Mouse (Mus musculus): ENCODE measurements at regions not wholly inside any gene's neighbourhood (a gene's known extent, or its start where the extent isn't known, plus 50 kb on each side); places are given as distances from the start of the nearest gene placed in this dataset.

DNA sequence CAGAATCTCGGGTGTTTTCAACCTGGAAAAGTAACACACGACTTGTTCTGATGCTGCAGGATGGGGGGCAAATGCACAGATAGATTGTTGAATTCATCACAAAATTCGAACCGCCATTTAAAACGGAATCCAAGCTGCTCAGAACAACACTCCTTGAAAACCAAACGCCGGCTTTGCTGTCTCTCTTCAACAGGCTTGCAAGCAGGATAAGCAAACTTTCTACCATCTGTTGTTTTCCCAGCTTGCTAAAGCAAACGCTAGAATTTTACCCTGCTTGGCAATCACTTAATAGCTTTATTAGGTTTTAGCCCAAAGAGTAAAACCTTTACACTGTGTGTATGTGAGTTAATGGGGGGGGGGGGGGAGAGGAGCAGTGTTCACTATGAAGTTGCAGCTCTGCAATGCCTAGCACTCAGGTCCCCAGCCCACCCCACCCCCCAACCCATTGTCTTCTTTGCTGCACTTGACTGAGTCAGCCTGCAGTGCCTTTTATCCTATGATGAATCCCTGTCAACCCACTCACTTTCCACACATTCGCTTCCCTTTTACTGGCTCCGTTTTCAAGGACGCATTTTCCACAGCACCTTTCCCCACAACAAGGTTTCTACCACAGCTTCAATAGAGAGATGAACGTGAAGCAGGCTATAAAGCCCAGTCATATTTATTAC is 190.1 kb upstream of the Fat1 start:
- WGBS: 73% methylated on average over 12 of the region's 12 CpGs

DNA sequence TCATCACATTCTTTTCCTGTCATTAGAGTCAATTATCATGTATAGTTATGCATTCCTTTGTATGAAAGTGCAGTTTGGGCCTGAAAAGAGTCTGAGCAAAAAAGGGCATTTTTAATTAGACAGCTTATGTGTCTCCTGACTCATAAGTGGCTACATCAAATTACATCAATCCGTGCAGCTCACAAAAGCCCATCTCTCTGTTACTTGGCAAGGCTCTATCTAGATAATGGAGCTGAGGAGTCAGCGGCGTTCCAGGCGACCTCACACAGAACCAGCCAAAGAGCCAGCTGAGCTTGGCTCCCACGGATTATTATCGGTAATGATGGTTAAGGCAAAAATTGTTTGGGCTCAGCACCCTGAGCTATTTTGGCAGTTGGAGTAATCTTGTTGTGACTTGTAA is 176.5 kb upstream of the Fat1 start:
- Histone ChIP-seq H3K9ac (ENCODE audit: low read length) (no peak overlapping the region), H3K27me3 (ENCODE audit: control insufficient read depth, insufficient read depth, low read depth, low read length) (no peaks in the 10 kb centered on the region), H3K4me1 (replicated peaks; ENCODE audit: control insufficient read depth, insufficient read depth, low read length) (no peaks in the 10 kb centered on the region), H3K36me3 (ENCODE audit: control insufficient read depth, insufficient read depth, low read length) (no peaks in the 10 kb centered on the region), H3K27ac (ENCODE audit: low read length) (no peak overlapping the region), H3K4me3 (ENCODE audit: low read length) (no peak overlapping the region), H3K4me2 (ENCODE audit: low read depth, low read length) (no peak overlapping the region), H3K9me3 (ENCODE audit: control insufficient read depth, low read length) (no peaks in the 10 kb centered on the region)
- 50% methylated on average over 6 of the region's 6 CpGs for WGBS
- no peak for ATAC-seq (ENCODE audit: low read depth)

More for the DNA sequence above, 190.1 kb upstream of the Fat1 start:
- H3K36me3 ChIP-seq (ENCODE audit: control insufficient read depth, insufficient read depth, low read length): no peaks in the 10 kb centered on the region
- H3K4me3 ChIP-seq (ENCODE audit: low read length): no peak overlapping the region
- no peak overlapping the region for H3K4me2 ChIP-seq (ENCODE audit: low read depth, low read length)
- ATAC-seq (ENCODE audit: low read depth): no peak
- no peak overlapping the region for H3K9ac ChIP-seq (ENCODE audit: low read length)
- no peak overlapping the region for H3K27ac ChIP-seq (ENCODE audit: low read length)
- no peaks in the 10 kb centered on the region for H3K9me3 ChIP-seq (ENCODE audit: control insufficient read depth, low read length)
- H3K27me3 ChIP-seq (ENCODE audit: control insufficient read depth, insufficient read depth, low read depth, low read length): no peaks in the 10 kb centered on the region
- H3K4me1 ChIP-seq (replicated peaks; ENCODE audit: control insufficient read depth, insufficient read depth, low read length): no peaks in the 10 kb centered on the region

DNA sequence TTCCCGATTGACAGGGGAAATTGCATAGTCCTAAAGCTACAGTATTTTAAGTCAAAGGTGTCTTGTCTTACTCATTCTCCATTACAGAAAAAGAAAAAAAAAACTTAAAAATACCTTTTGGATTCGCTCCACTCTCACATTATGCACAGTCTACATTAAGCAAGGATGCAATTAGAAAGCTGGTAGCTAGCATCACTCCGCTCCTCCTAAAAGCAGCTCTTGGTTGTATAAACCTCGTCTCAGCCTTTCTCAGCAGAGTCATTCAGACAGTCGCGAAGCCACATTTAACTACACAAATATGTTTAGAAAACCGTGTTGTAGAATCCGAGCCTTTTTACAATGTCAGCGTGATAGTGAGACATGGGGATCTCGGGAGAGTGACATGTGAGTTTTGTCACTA is 172.5 kb upstream of the Fat1 start:
- H3K27ac ChIP-seq (ENCODE audit: low read length): no peak overlapping the region
- H3K4me3 ChIP-seq (ENCODE audit: low read length): no peak overlapping the region
- ATAC-seq (ENCODE audit: low read depth): no peak
- H3K27me3 ChIP-seq (ENCODE audit: control insufficient read depth, insufficient read depth, low read depth, low read length): no peaks in the 10 kb centered on the region
- H3K4me1 ChIP-seq (replicated peaks; ENCODE audit: control insufficient read depth, insufficient read depth, low read length): no peaks in the 10 kb centered on the region
- H3K9ac ChIP-seq (ENCODE audit: low read length): no peak overlapping the region
- H3K9me3 ChIP-seq (ENCODE audit: control insufficient read depth, low read length): no peaks in the 10 kb centered on the region
- no peaks in the 10 kb centered on the region for H3K36me3 ChIP-seq (ENCODE audit: control insufficient read depth, insufficient read depth, low read length)
- 77% methylated on average over 10 of the region's 10 CpGs for WGBS
- no peak overlapping the region for H3K4me2 ChIP-seq (ENCODE audit: low read depth, low read length)

DNA sequence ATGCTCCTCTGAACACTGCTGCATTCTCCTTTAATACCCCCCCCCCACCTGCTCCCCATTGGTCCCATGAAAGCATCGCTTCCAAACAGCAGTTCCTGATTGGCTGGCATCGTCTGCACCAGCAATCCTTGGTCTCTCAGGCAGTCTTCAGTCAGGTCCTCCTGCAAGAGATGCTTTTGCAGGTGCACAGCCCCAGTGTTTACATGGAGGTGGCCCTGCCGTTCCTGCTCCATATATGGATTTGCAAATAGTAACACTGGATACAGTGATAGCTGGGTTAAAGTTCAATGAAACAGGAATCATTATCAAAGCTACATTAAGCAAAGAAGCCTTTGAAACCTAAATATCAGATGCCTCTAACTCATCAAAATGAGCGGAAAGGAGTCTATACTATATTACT is 170.1 kb upstream of the Fat1 start:
- Histone ChIP-seq H3K27ac (ENCODE audit: low read length) (no peak overlapping the region), H3K4me1 (replicated peaks; ENCODE audit: control insufficient read depth, insufficient read depth, low read length) (no peaks in the 10 kb centered on the region), H3K4me3 (ENCODE audit: low read length) (no peak overlapping the region), H3K36me3 (ENCODE audit: control insufficient read depth, insufficient read depth, low read length) (no peaks in the 10 kb centered on the region), H3K4me2 (ENCODE audit: low read depth, low read length) (no peak overlapping the region), H3K9ac (ENCODE audit: low read length) (no peak overlapping the region), H3K9me3 (ENCODE audit: control insufficient read depth, low read length) (no peaks in the 10 kb centered on the region), H3K27me3 (ENCODE audit: control insufficient read depth, insufficient read depth, low read depth, low read length) (no peaks in the 10 kb centered on the region)
- WGBS: 67% methylated on average over 4 of the region's 4 CpGs
- ATAC-seq (ENCODE audit: low read depth): no peak

DNA sequence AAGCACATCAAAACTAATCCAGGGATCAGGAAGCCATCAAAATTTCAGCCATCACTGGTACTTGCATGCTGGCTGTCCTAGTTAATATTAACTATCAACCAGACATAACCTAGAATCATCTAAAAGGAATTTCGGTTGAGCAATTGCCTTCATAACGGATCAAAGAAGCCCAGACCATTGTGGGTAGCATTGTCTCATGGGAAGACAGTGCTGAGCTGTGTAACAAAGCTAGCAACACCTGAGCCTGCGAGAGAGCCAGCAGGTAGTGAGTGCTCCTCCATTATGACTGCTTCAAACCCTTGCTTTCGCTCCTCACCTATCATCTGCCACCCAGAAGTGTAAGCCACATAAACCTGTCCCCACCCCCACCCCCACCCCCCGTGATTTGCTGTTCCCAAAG is 169.6 kb upstream of the Fat1 start:
- Histone ChIP-seq H3K36me3 (ENCODE audit: control insufficient read depth, insufficient read depth, low read length) (no peaks in the 10 kb centered on the region), H3K27me3 (ENCODE audit: control insufficient read depth, insufficient read depth, low read depth, low read length) (no peaks in the 10 kb centered on the region), H3K9me3 (ENCODE audit: control insufficient read depth, low read length) (no peaks in the 10 kb centered on the region), H3K27ac (ENCODE audit: low read length) (no peak overlapping the region), H3K9ac (ENCODE audit: low read length) (no peak overlapping the region), H3K4me1 (replicated peaks; ENCODE audit: control insufficient read depth, insufficient read depth, low read length) (no peaks in the 10 kb centered on the region), H3K4me2 (ENCODE audit: low read depth, low read length) (no peak overlapping the region), H3K4me3 (ENCODE audit: low read length) (no peak overlapping the region)
- WGBS: 53% methylated on average over 5 of the region's 5 CpGs
- ATAC-seq (ENCODE audit: low read depth): no peak

DNA sequence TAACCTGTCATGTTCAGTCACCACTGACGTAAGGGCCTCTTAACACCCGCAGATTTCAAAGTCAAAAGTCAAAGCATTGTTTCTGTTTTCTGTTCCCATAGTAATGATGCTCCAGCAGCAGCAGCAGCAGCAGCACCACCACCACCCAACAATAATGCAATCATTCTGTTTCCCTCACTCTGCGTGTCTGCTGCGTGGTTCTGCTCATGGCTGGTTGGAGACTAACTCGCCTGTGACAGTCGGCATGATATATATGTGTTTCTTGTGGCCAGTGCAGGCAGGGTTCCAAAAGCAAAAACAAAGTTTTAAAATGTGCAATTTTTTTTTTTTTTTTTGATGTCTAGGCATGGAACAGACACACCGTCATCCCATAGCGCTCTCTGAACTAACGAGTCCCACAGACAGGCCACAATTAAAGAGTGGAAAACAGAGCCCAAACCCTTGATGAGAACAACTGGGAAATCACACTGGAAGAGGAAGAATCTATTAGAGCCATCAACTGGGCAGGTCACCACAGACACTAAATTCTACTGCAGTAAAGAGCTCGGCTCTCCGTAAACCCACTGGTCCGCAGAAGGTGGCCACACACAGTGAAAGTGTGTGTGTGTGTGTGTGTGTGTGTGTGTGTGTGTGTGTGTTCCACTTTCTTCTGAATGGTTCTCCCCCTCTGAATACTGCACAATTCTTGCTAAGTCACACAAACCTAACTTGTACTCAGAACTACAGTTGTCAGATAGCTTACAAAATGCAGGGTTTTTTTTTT is 169.0 kb upstream of the Fat1 start:
- Histone ChIP-seq H3K27ac (ENCODE audit: low read length) (no peak overlapping the region), H3K27me3 (ENCODE audit: control insufficient read depth, insufficient read depth, low read depth, low read length) (no peaks in the 10 kb centered on the region), H3K4me2 (ENCODE audit: low read depth, low read length) (no peak overlapping the region), H3K36me3 (ENCODE audit: control insufficient read depth, insufficient read depth, low read length) (no peaks in the 10 kb centered on the region), H3K9ac (ENCODE audit: low read length) (no peak overlapping the region), H3K4me3 (ENCODE audit: low read length) (no peak overlapping the region), H3K4me1 (replicated peaks; ENCODE audit: control insufficient read depth, insufficient read depth, low read length) (no peaks in the 10 kb centered on the region), H3K9me3 (ENCODE audit: control insufficient read depth, low read length) (no peaks in the 10 kb centered on the region)
- WGBS: 53% methylated on average over 12 of the region's 12 CpGs
- no peak for ATAC-seq (ENCODE audit: low read depth)

DNA sequence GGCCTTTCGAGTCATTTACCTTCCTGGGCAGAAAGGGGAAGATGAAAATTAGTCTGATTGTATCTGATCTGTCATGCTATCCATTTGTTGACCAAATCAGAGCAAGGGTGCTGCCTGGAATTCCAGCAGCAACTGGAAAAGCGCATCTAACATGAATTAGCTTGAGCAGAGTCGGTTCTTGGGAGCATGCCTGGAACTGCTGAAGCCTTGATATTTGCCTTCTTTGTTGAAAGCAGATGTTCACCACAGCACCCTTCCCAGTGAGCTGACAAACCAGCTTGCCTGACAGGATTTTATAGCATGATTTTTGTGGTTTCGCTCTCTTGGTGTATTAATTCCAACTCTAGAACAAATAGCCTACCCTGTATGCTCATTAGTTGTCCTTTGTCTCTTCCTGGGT is 168.0 kb upstream of the Fat1 start:
- Histone ChIP-seq H3K9ac (ENCODE audit: low read length) (no peak overlapping the region), H3K27me3 (ENCODE audit: control insufficient read depth, insufficient read depth, low read depth, low read length) (no peaks in the 10 kb centered on the region), H3K27ac (ENCODE audit: low read length) (no peak overlapping the region), H3K4me2 (ENCODE audit: low read depth, low read length) (no peak overlapping the region), H3K36me3 (ENCODE audit: control insufficient read depth, insufficient read depth, low read length) (no peaks in the 10 kb centered on the region), H3K4me3 (ENCODE audit: low read length) (no peak overlapping the region), H3K4me1 (replicated peaks; ENCODE audit: control insufficient read depth, insufficient read depth, low read length) (no peaks in the 10 kb centered on the region), H3K9me3 (ENCODE audit: control insufficient read depth, low read length) (no peaks in the 10 kb centered on the region)
- WGBS: 70% methylated on average over 4 of the region's 4 CpGs
- no peak for ATAC-seq (ENCODE audit: low read depth)

DNA sequence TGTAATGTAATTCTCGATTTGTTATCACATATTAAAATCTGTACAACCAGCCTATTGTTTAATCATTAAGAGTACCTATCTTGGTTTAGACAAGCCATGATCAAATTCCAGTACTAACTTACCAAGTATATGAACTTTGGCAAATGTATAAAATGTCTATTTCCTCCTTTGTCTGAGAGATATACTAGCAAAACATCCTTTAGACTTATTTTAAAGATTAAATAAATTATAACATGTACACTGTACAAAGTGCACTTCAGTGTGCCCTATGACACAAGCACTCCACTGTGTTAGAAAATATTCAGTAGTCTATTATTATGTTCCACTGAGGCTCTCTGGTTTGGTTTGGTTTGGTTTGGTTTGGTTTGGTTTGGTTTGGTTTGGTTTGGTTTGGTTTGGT is 156.0 kb upstream of the Fat1 start:
- no peaks in the 10 kb centered on the region for H3K27me3 ChIP-seq (ENCODE audit: control insufficient read depth, insufficient read depth, low read depth, low read length)
- no peak overlapping the region for H3K4me3 ChIP-seq (ENCODE audit: low read length)
- H3K9me3 ChIP-seq (ENCODE audit: control insufficient read depth, low read length): no peaks in the 10 kb centered on the region
- WGBS: 62% methylated on average over 1 of the region's 1 CpGs
- no peaks in the 10 kb centered on the region for H3K36me3 ChIP-seq (ENCODE audit: control insufficient read depth, insufficient read depth, low read length)
- H3K9ac ChIP-seq (ENCODE audit: low read length): no peak overlapping the region
- H3K4me1 ChIP-seq (replicated peaks; ENCODE audit: control insufficient read depth, insufficient read depth, low read length): no peaks in the 10 kb centered on the region
- H3K4me2 ChIP-seq (ENCODE audit: low read depth, low read length): no peak overlapping the region
- H3K27ac ChIP-seq (ENCODE audit: low read length): no peak overlapping the region
- no peak for ATAC-seq (ENCODE audit: low read depth)

DNA sequence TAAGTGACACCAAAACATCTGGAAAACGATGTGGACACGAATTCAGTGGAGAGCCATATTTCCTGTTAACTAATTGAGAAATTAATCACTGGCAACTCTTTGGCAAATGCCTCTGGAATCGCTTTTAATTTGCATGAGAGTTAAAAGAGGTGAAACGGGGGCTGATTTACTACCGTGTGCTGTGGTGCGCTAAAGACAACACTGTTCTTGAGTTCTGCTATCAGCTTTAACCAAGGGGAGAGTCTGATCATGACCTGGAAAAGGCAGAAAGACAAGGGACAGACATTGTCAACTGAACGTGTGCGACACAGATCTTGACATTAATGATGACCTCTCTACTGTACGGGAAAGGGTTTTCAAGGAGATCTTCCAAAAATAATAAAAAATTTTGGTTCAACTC is 152.8 kb upstream of the Fat1 start:
- no peaks in the 10 kb centered on the region for H3K27me3 ChIP-seq (ENCODE audit: control insufficient read depth, insufficient read depth, low read depth, low read length)
- H3K4me1 ChIP-seq (replicated peaks; ENCODE audit: control insufficient read depth, insufficient read depth, low read length): no peaks in the 10 kb centered on the region
- H3K4me2 ChIP-seq (ENCODE audit: low read depth, low read length): no peak overlapping the region
- no peak overlapping the region for H3K27ac ChIP-seq (ENCODE audit: low read length)
- H3K4me3 ChIP-seq (ENCODE audit: low read length): no peak overlapping the region
- 73% methylated on average over 9 of the region's 9 CpGs for WGBS
- ATAC-seq (ENCODE audit: low read depth): no peak
- no peak overlapping the region for H3K9ac ChIP-seq (ENCODE audit: low read length)
- H3K9me3 ChIP-seq (ENCODE audit: control insufficient read depth, low read length): no peaks in the 10 kb centered on the region
- H3K36me3 ChIP-seq (ENCODE audit: control insufficient read depth, insufficient read depth, low read length): no peaks in the 10 kb centered on the region

All from lung, embryonic 16.5 days (tissue).